Mouse (Mus musculus): ENCODE data around the gene Glrx. TPM values are rescaled to one million over a fixed set of nuclear protein-coding genes. Genes with fewer than 3 reads are reported as not detected.

The Glrx gene
- polyA plus RNA-seq, 1 experiment = 11.9 TPM

DNA sequence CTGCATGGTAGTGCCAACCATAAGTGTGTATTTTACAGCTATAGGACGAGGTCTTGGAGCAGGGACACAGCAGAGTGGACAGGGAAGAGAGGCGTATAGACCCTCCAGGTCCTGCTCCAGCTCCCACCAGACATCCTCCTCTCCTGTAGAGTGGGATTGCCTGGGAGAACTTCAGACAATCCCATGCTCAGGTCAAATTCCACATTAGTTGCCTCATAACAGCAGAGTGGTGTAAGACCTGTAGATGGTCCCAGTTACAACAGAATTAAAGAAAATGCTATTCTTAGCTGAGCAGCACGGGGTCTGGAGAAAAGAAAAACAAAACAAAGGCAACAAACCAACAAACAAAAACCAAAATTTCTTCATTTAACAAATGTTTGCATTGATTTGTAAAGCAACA, 2.3 kb downstream of the Glrx start:
- Histone ChIP-seq H3K9ac (ENCODE audit: low read depth, poor library complexity, severe bottlenecking) (no peak overlapping the region), H3K4me3 (ENCODE audit: low read depth, low read length) (no peak overlapping the region), H3K27ac (ENCODE audit: insufficient read depth, low read length) (no peak overlapping the region), H3K36me3 (ENCODE audit: control insufficient read depth, insufficient read depth, low read length, poor library complexity, severe bottlenecking) (no peaks in the 10 kb centered on the region), H3K4me1 (ENCODE audit: control insufficient read depth, insufficient read depth, low read length) (no peaks in the 10 kb centered on the region), H3K27me3 (ENCODE audit: control insufficient read depth, insufficient read depth, low read length, poor library complexity, severe bottlenecking) (no peaks in the 10 kb centered on the region), H3K9me3 (replicated peaks; ENCODE audit: control insufficient read depth, insufficient read depth, low read length, poor library complexity, severe bottlenecking) (no peaks in the 10 kb centered on the region)
- TF ChIP-seq CTCF (IDR thresholded peaks at IDR 0.05; ENCODE audit: low read depth, low read length) = no peak
- TF ChIP-seq EP300 (IDR thresholded peaks at IDR 0.05; ENCODE audit: insufficient read depth, low read depth, low read length) = no peak
- no peak for TF ChIP-seq POLR2A (IDR thresholded peaks at IDR 0.05; ENCODE audit: insufficient read depth, low read length)

GRCm38 (mm10) chr13:75843331-75843730, 3.7 kb downstream of the Glrx start:
- no peaks in the 10 kb centered on the region for H3K9me3 ChIP-seq (replicated peaks; ENCODE audit: control insufficient read depth, insufficient read depth, low read length, poor library complexity, severe bottlenecking)
- no peak overlapping the region for H3K27ac ChIP-seq (ENCODE audit: insufficient read depth, low read length)
- H3K9ac ChIP-seq (ENCODE audit: low read depth, poor library complexity, severe bottlenecking) = no peak overlapping the region
- TF ChIP-seq CTCF (IDR thresholded peaks at IDR 0.05; ENCODE audit: low read depth, low read length) (no peak), POLR2A (IDR thresholded peaks at IDR 0.05; ENCODE audit: insufficient read depth, low read length) (no peak), EP300 (IDR thresholded peaks at IDR 0.05; ENCODE audit: insufficient read depth, low read depth, low read length) (no peak)
- H3K36me3 ChIP-seq (ENCODE audit: control insufficient read depth, insufficient read depth, low read length, poor library complexity, severe bottlenecking) = no peaks in the 10 kb centered on the region
- no peaks in the 10 kb centered on the region for H3K4me1 ChIP-seq (ENCODE audit: control insufficient read depth, insufficient read depth, low read length)
- no peak overlapping the region for H3K4me3 ChIP-seq (ENCODE audit: low read depth, low read length)
- H3K27me3 ChIP-seq (ENCODE audit: control insufficient read depth, insufficient read depth, low read length, poor library complexity, severe bottlenecking) = no peaks in the 10 kb centered on the region

GRCm38 (mm10) chr13:75843993-75844683, 4.5 kb downstream of the Glrx start:
- H3K27ac ChIP-seq (ENCODE audit: insufficient read depth, low read length) = no peak overlapping the region
- H3K9ac ChIP-seq (ENCODE audit: low read depth, poor library complexity, severe bottlenecking) = no peak overlapping the region
- no peaks in the 10 kb centered on the region for H3K4me1 ChIP-seq (ENCODE audit: control insufficient read depth, insufficient read depth, low read length)
- no peak overlapping the region for H3K4me3 ChIP-seq (ENCODE audit: low read depth, low read length)
- no peaks in the 10 kb centered on the region for H3K9me3 ChIP-seq (replicated peaks; ENCODE audit: control insufficient read depth, insufficient read depth, low read length, poor library complexity, severe bottlenecking)
- no peak for TF ChIP-seq CTCF (IDR thresholded peaks at IDR 0.05; ENCODE audit: low read depth, low read length)
- TF ChIP-seq POLR2A (IDR thresholded peaks at IDR 0.05; ENCODE audit: insufficient read depth, low read length) = no peak
- TF ChIP-seq EP300 (IDR thresholded peaks at IDR 0.05; ENCODE audit: insufficient read depth, low read depth, low read length) = no peak
- no peaks in the 10 kb centered on the region for H3K27me3 ChIP-seq (ENCODE audit: control insufficient read depth, insufficient read depth, low read length, poor library complexity, severe bottlenecking)
- H3K36me3 ChIP-seq (ENCODE audit: control insufficient read depth, insufficient read depth, low read length, poor library complexity, severe bottlenecking) = no peaks in the 10 kb centered on the region

DNA sequence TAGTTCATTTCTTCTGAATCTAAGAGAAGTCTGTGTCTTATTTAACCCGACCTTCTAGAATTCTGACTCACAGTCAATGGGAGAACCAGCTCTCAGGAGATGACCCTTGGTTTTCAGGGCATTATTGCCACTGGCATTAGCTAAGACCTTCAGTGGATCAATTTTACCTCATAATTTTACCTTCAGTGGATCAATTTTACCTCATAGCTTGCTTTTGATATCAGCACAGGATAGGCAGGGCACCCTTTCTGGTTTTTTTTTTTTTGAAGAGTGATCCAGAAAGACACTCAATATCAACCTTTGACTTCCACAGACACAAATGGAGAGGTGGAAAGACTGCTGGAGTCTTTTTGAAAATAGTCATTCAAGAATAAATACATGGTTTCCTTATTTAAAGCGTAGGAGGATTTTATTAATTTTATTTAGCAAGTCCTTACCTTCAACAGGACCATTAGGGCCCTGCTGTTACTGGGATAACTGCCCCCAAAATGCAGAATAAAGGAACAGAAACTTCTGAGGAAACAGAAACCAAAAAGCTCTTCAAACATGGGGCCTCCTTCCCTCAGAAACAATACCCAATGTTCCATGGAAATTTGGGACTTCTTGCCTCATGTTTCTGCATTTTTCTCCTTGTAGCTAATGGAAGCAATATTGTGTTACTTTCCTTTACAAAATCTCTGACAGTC, 5.3 kb downstream of the Glrx start:
- H3K36me3 ChIP-seq (ENCODE audit: control insufficient read depth, insufficient read depth, low read length, poor library complexity, severe bottlenecking) = no peaks in the 10 kb centered on the region
- no peak overlapping the region for H3K9ac ChIP-seq (ENCODE audit: low read depth, poor library complexity, severe bottlenecking)
- TF ChIP-seq EP300 (IDR thresholded peaks at IDR 0.05; ENCODE audit: insufficient read depth, low read depth, low read length) (no peak), POLR2A (IDR thresholded peaks at IDR 0.05; ENCODE audit: insufficient read depth, low read length) (no peak), CTCF (IDR thresholded peaks at IDR 0.05; ENCODE audit: low read depth, low read length) (no peak)
- no peaks in the 10 kb centered on the region for H3K9me3 ChIP-seq (replicated peaks; ENCODE audit: control insufficient read depth, insufficient read depth, low read length, poor library complexity, severe bottlenecking)
- no peaks in the 10 kb centered on the region for H3K27me3 ChIP-seq (ENCODE audit: control insufficient read depth, insufficient read depth, low read length, poor library complexity, severe bottlenecking)
- H3K4me1 ChIP-seq (ENCODE audit: control insufficient read depth, insufficient read depth, low read length) = no peaks in the 10 kb centered on the region
- H3K4me3 ChIP-seq (ENCODE audit: low read depth, low read length) = no peak overlapping the region
- H3K27ac ChIP-seq (ENCODE audit: insufficient read depth, low read length) = no peak overlapping the region

DNA sequence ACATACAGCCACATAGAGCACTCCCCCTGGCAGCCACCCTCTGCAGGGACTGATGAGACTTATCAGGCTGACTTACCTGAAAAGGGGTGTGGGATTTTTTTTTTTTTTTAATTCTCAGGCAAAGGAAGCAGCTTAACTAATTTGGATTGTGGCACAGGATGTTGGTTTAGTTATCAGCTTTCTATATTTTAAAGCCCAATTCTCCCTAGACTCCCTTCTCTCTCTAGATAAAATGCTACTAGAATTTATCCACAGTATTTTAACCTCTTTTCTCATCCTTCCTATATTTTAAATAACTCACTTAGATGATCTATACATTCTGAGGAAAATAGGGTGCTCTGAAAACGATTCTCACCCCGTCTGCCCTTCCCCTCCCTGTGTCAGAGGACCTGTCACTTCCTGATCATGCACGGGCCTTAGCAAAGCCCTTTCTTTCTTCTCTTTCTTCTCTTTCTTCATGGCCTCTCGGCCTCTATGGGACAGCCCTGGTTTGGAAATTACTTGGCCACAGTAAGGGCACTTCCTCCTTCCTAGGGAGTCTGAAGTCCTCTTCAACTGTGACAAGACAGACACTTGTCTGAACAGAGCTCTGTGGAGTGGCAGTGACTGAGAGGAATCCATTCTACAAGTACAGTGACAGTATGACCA, 6.0 kb downstream of the Glrx start:
- no peak for TF ChIP-seq EP300 (IDR thresholded peaks at IDR 0.05; ENCODE audit: insufficient read depth, low read depth, low read length)
- Histone ChIP-seq H3K4me1 (ENCODE audit: control insufficient read depth, insufficient read depth, low read length) (no peaks in the 10 kb centered on the region), H3K36me3 (ENCODE audit: control insufficient read depth, insufficient read depth, low read length, poor library complexity, severe bottlenecking) (no peaks in the 10 kb centered on the region), H3K9ac (ENCODE audit: low read depth, poor library complexity, severe bottlenecking) (no peak overlapping the region), H3K9me3 (replicated peaks; ENCODE audit: control insufficient read depth, insufficient read depth, low read length, poor library complexity, severe bottlenecking) (no peaks in the 10 kb centered on the region), H3K27ac (ENCODE audit: insufficient read depth, low read length) (no peak overlapping the region), H3K4me3 (ENCODE audit: low read depth, low read length) (no peak overlapping the region), H3K27me3 (ENCODE audit: control insufficient read depth, insufficient read depth, low read length, poor library complexity, severe bottlenecking) (no peaks in the 10 kb centered on the region)

GRCm38 (mm10) chr13:75847027-75847426, 7.4 kb downstream of the Glrx start:
- Histone ChIP-seq H3K4me3 (ENCODE audit: low read depth, low read length) (no peak overlapping the region), H3K27ac (ENCODE audit: insufficient read depth, low read length) (no peak overlapping the region), H3K9ac (ENCODE audit: low read depth, poor library complexity, severe bottlenecking) (no peak overlapping the region), H3K9me3 (replicated peaks; ENCODE audit: control insufficient read depth, insufficient read depth, low read length, poor library complexity, severe bottlenecking) (no peaks in the 10 kb centered on the region), H3K4me1 (ENCODE audit: control insufficient read depth, insufficient read depth, low read length) (no peaks in the 10 kb centered on the region), H3K36me3 (ENCODE audit: control insufficient read depth, insufficient read depth, low read length, poor library complexity, severe bottlenecking) (no peaks in the 10 kb centered on the region), H3K27me3 (ENCODE audit: control insufficient read depth, insufficient read depth, low read length, poor library complexity, severe bottlenecking) (no peaks in the 10 kb centered on the region)
- no peak for TF ChIP-seq POLR2A (IDR thresholded peaks at IDR 0.05; ENCODE audit: insufficient read depth, low read length)
- TF ChIP-seq EP300 (IDR thresholded peaks at IDR 0.05; ENCODE audit: insufficient read depth, low read depth, low read length) = no peak
- no peak for TF ChIP-seq CTCF (IDR thresholded peaks at IDR 0.05; ENCODE audit: low read depth, low read length)

Measured in ES-Bruce4 (cell line).